Mouse (Mus musculus) neural tube, embryonic 11.5 days (tissue): ENCODE data around the gene Commd1. TPM values are rescaled to one million over a fixed set of nuclear protein-coding genes. Genes with fewer than 3 reads are reported as not detected.

ENCODE experiments used
- ATAC-seq: fragments of 200-750 bp; cut with Nextera tagmentation; 2 replicates; pipeline ENCODE4 v1.8.0; 2017; ENCODE audit warnings: moderate number of reproducible peaks, mild to moderate bottlenecking, moderate TSS enrichment, moderate library complexity; ENCODE audit not compliant: insufficient read depth, low FRiP score, low TSS enrichment
- DNase-seq: peaks from one replicate; pipeline ENCODE4 v3.0.0-alpha.2; 2015; ENCODE audit warnings: low spot score
- H3K27ac ChIP-seq: fragments of 300-500 bp; sonication (generic); 2 replicates; pipeline ENCODE4 v1.5.1; 2014; ENCODE audit warnings: low read depth, mild to moderate bottlenecking, low read length
- H3K27me3 ChIP-seq: fragments of 300-500 bp; sonication (generic); 2 replicates; pipeline ENCODE4 v1.6.1; 2014; ENCODE audit warnings: mild to moderate bottlenecking, low read length, mixed read lengths; ENCODE audit not compliant: control insufficient read depth, insufficient read depth
- H3K36me3 ChIP-seq: fragments of 300-500 bp; sonication (generic); 2 replicates; pipeline ENCODE4 v1.6.1; 2014; ENCODE audit warnings: mild to moderate bottlenecking, low read length, moderate library complexity, mixed read lengths; ENCODE audit not compliant: control insufficient read depth, insufficient read depth
- H3K4me1 ChIP-seq: fragments of 300-500 bp; sonication (generic); 2 replicates; pipeline ENCODE4 v1.6.1; 2014; ENCODE audit warnings: low read length, mixed read lengths; ENCODE audit not compliant: control insufficient read depth, insufficient read depth
- H3K4me2 ChIP-seq: fragments of 300-500 bp; sonication (generic); 2 replicates; pipeline ENCODE4 v1.6.1; 2014; ENCODE audit warnings: low read depth, mild to moderate bottlenecking, moderate library complexity
- H3K4me3 ChIP-seq: fragments of 300-500 bp; sonication (generic); 2 replicates; pipeline ENCODE4 v1.5.1; 2014; ENCODE audit warnings: low read depth, low read length
- H3K9ac ChIP-seq: fragments of 300-500 bp; sonication (generic); 2 replicates; pipeline ENCODE4 v1.6.1; 2014; ENCODE audit warnings: mild to moderate bottlenecking, low read length
- H3K9me3 ChIP-seq: fragments of 300-500 bp; sonication (generic); 2 replicates; pipeline ENCODE4 v1.6.1; 2016; ENCODE audit warnings: low read length; ENCODE audit not compliant: control insufficient read depth
- WGBS: fragments of 180-500 bp; shearing (Covaris S2); extraction: QIAGEN DNeasy Blood & Tissue Kit; methylation state at CpG from one replicate; pipeline ENCODE4 v1.1.7; 2014; 5-methylcytosine and 5-hydroxymethylcytosine counted together
- polyA plus RNA-seq: library from polyadenylated mRNA; unstranded; fragments of >200 nt; fragmentation: Nextera tagmentation; extraction: Ambion mirVana; gene quantifications from 2 replicates; pipeline ENCODE4 v1.2.1, GENCODE M21; 2014

Gene Commd1
- polyA plus RNA-seq, 1 experiment from 2014 or later = 371 TPM

DNA sequence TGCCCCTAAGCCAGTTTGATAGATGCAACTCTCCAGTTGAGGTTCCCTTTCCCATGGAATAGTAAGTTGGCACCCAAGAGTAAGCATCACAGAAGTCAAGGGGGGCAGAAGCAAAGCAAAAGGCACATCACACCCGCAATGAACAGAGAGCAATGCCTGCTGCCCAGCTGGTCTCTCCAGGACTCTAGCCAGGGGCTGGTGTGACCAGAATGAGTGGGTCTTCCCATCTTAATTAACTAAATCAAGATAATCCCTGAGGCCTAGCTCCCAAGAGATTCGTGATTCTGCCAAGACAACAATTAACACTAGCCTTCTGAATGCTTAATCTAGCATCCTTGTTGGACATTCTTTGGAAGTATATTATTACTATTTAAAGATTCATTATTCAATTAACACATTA lies 58.6 kb downstream of the Commd1 start:
- Histone ChIP-seq H3K9ac (no peak overlapping the region), H3K36me3 (no peaks in the 10 kb centered on the region), H3K9me3 (no peaks in the 10 kb centered on the region), H3K4me1 (no peaks in the 10 kb centered on the region), H3K4me3 (no peak overlapping the region), H3K27me3 (no peaks in the 10 kb centered on the region), H3K4me2 (no peak overlapping the region), H3K27ac (no peak overlapping the region)
- DNase-seq (no peak), ATAC-seq (no peak)
- 90% methylated on average over 2 of the region's 2 CpGs for WGBS

DNA sequence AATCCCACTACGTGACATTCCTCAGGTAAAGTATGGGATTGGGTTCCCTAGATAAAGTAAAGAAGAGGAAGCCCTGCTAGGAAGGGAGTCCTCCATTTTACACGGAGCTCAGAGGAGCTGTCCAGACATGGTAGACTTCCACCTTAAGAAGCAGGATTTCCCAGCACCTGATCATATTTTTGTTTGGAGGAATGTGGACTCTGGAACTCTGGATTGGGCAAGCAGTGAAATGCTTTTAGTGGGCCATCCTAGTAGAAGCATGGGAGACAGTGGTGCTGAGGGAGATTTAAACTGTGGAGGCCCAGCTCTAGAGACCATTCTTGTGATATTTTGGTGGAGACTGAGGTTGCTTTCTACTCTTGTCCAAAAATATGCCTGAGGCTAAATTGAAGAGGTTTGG lies 59.6 kb downstream of the Commd1 start:
- DNase-seq (no peak), ATAC-seq (no peak)
- no peaks in the 10 kb centered on the region for H3K9me3 ChIP-seq
- H3K27ac ChIP-seq = no peak overlapping the region
- no peak overlapping the region for H3K9ac ChIP-seq
- no peaks in the 10 kb centered on the region for H3K27me3 ChIP-seq
- no peaks in the 10 kb centered on the region for H3K36me3 ChIP-seq
- WGBS = 89% methylated on average over 2 of the region's 2 CpGs
- no peak overlapping the region for H3K4me3 ChIP-seq
- H3K4me1 ChIP-seq = no peaks in the 10 kb centered on the region
- H3K4me2 ChIP-seq = no peak overlapping the region

DNA sequence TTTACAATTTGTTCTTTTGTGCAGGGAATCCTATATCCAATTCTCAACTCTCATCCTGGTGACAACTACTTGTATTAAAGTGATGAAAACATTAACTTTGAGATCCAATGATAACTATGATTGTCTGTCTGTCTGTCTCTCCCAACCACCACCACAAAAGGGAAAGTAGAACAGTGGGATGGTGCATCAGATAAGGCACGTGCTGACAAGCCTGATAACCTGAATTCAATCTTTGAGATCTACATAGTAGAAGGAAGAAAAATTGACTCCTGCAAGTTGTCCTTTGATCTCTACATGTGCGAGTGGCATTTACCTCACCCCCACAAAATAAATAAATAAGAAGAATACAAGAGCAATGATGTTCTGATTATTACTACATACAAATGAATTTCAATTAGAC lies 62.8 kb downstream of the Commd1 start:
- Histone ChIP-seq H3K4me3 (no peak overlapping the region), H3K27ac (no peak overlapping the region), H3K4me1 (no peaks in the 10 kb centered on the region), H3K9me3 (no peaks in the 10 kb centered on the region), H3K27me3 (no peaks in the 10 kb centered on the region), H3K4me2 (no peak overlapping the region), H3K36me3 (no peaks in the 10 kb centered on the region), H3K9ac (no peak overlapping the region)
- DNase-seq (no peak), ATAC-seq (no peak)
- WGBS = 87% methylated on average over 2 of the region's 2 CpGs

DNA sequence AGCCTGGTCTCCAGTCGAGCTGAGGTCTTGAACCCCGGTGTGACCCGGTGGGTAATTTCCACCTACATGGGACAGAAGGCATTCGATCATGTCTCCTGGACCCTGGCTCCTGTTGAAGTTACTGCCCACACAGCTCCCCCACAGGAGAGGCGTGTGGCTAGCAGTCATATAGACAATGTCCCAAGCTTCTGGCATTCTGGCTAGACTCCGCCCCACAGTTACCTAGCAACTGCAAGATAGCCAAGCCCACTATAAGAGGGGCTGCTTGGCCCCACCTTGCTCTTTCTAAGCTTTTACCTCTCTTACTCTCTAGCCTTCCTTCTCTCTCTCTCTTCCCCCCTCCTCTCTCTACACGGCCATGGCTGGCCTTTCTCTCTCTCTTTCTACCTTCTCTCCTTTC lies 64.4 kb downstream of the Commd1 start:
- H3K36me3 ChIP-seq = no peaks in the 10 kb centered on the region
- H3K4me3 ChIP-seq = no peak overlapping the region
- ATAC-seq = no peak
- no peak overlapping the region for H3K9ac ChIP-seq
- no peaks in the 10 kb centered on the region for H3K9me3 ChIP-seq
- H3K27me3 ChIP-seq = no peaks in the 10 kb centered on the region
- no peaks in the 10 kb centered on the region for H3K4me1 ChIP-seq
- DNase-seq = no peak
- H3K27ac ChIP-seq = no peak overlapping the region
- 88% methylated on average over 7 of the region's 7 CpGs for WGBS
- H3K4me2 ChIP-seq = no peak overlapping the region

DNA sequence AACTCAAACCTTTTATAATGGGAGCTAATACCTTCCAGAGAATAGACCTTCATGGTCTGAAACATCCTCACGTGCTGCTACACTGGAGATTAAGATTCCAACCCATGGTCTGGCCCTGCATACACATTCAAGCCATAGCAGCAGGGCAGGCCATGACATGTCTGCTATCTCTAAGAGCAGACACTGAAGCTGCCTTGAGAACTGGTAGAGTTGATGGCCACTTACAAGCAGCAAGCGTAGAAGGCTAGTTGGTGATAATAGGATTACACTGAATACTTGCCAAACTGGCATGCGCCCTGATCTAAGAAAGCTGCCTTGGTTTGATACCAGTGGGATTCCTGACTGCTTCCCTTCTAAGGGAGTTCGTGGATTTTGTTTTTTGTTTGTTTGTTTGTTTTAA lies 68.4 kb downstream of the Commd1 start:
- DNase-seq (no peak), ATAC-seq (no peak)
- H3K36me3 ChIP-seq = no peaks in the 10 kb centered on the region
- no peaks in the 10 kb centered on the region for H3K9me3 ChIP-seq
- 89% methylated on average over 4 of the region's 4 CpGs for WGBS
- H3K4me1 ChIP-seq = no peaks in the 10 kb centered on the region
- no peak overlapping the region for H3K4me3 ChIP-seq
- no peak overlapping the region for H3K9ac ChIP-seq
- no peak overlapping the region for H3K27ac ChIP-seq
- H3K27me3 ChIP-seq = no peaks in the 10 kb centered on the region
- no peak overlapping the region for H3K4me2 ChIP-seq

DNA sequence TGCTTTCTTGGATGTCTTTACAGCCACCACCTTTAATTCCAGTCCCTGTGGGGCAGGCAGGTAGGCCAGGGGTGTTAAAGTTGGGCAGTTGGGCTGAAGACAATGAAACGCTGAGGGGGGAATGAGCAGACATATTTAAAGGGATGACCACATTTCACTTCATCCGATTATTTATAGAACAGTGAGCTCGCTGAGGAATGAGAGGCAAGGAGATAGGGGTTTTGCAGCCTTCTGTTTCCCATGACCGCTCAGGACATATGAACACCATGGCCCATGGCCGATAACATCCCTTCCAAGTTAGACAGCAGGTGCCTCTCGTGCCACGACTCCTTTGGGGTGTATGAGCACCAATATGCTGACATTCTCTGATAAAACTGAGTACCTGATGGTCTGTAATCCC lies 70.4 kb downstream of the Commd1 start:
- H3K4me3 ChIP-seq = no peak overlapping the region
- DNase-seq (no peak), ATAC-seq (no peak)
- WGBS = 94% methylated on average over 7 of the region's 7 CpGs
- no peaks in the 10 kb centered on the region for H3K36me3 ChIP-seq
- H3K27ac ChIP-seq = no peak overlapping the region
- H3K9me3 ChIP-seq = no peaks in the 10 kb centered on the region
- H3K27me3 ChIP-seq = no peaks in the 10 kb centered on the region
- H3K4me1 ChIP-seq = no peaks in the 10 kb centered on the region
- H3K4me2 ChIP-seq = no peak overlapping the region
- no peak overlapping the region for H3K9ac ChIP-seq

DNA sequence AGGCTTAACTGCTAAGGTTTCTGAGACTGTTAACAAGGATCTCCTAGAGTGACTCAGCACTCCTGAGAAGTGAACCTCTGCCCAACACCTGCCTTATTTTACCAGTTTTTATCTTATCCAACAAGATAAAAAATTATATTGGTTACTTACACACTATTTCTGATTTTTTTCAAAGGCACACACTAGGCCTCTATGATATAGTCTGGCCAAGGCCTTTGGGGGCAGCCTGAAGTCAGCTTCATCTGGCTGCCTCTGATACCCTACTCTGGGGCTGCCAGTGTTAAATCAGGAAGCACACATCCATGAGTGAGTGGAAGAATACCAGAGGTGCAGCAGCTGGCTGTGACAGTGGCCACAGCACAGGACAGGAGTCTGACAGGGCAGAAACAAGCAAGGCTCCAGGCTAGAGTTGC lies 75.7 kb downstream of the Commd1 start:
- Histone ChIP-seq H3K9me3 (no peaks in the 10 kb centered on the region), H3K4me2 (no peak overlapping the region), H3K27me3 (no peaks in the 10 kb centered on the region), H3K4me1 (no peaks in the 10 kb centered on the region), H3K36me3 (no peaks in the 10 kb centered on the region), H3K9ac (no peak overlapping the region), H3K4me3 (no peak overlapping the region), H3K27ac (no peak overlapping the region)
- no peak for ATAC-seq
- no peak for DNase-seq

DNA sequence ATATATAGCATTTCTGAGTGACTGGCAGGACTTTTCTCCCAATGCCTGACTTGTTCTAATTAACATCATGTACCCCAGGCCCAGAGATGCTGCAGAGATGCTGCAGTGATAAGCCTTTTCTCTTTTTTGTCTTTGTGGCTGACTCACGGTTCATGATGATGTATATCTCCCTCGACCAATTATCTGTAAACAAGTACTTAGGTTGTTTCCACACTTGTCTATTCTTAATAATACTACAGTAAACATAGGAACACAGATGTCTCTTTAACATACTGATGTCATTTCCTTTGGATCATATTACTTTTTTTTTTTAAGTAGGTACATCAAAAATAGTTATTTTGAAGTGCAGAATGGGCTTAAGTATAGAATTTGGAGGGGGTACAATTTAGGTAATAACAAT lies 79.3 kb downstream of the Commd1 start:
- ATAC-seq = no peak

DNA sequence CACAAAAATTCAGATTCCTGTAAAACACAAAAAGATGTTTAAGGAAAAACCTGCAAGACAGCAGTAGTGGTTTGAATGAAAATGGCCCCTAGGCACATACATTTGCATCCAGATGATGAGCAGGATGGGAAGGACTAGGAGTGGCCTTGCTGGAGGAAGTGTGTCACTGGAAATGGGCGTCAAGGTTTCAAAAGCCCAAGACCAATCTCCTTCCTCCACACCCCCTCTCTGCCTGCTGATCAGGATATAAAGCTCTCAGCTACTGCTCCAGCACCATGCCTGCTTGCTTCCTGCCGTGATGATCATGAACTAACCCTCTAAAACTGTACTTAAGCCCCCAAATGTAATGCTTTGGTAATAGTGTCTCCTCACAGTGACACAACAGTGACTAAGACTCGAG lies 82.1 kb downstream of the Commd1 start:
- Histone ChIP-seq H3K36me3 (no peaks in the 10 kb centered on the region; the same call in 1 of the 2 replicates), H3K4me2 (no peak overlapping the region), H3K27me3 (no peaks in the 10 kb centered on the region), H3K9ac (no peak overlapping the region), H3K4me3 (no peak overlapping the region), H3K9me3 (no peaks in the 10 kb centered on the region), H3K4me1 (no peaks in the 10 kb centered on the region), H3K27ac (no peak overlapping the region)
- DNase-seq = no peak
- ATAC-seq = no peak
- 71% methylated on average over 3 of the region's 3 CpGs for WGBS

More for the DNA sequence above, 79.3 kb downstream of the Commd1 start:
- H3K9ac ChIP-seq = no peak overlapping the region
- no peaks in the 10 kb centered on the region; the same call in 1 of the 2 replicates for H3K36me3 ChIP-seq
- no peak overlapping the region for H3K4me2 ChIP-seq
- no peak overlapping the region for H3K4me3 ChIP-seq
- H3K4me1 ChIP-seq = no peaks in the 10 kb centered on the region
- no peak for DNase-seq
- no peak overlapping the region for H3K27ac ChIP-seq
- no peaks in the 10 kb centered on the region for H3K9me3 ChIP-seq
- no peaks in the 10 kb centered on the region for H3K27me3 ChIP-seq
- WGBS = 80% methylated on average over 2 of the region's 2 CpGs
